Mouse (Mus musculus): ENCODE results near the gene Sptbn4.

- TF ChIP-seq CTCF (IDR thresholded peaks at IDR 0.05; ENCODE audit: low read depth) (no peak), EP300 (IDR thresholded peaks at IDR 0.05; ENCODE audit: low read depth) (no peak)
Measured at GRCm38 (mm10) chr7:27310306-27310705, 137.2 kb downstream of the Sptbn4 start.
